Mouse (Mus musculus) embryonic facial prominence, embryonic 14.5 days (tissue): ENCODE measurements around the gene Trappc1. TPM values are rescaled to one million over a fixed set of nuclear protein-coding genes. Genes with fewer than 3 reads are reported as not detected.

Experiments used
- ATAC-seq: fragments of 200-750 bp; cut with Nextera tagmentation; 2 replicates; pipeline ENCODE4 v1.8.0; 2017; ENCODE audit warnings: low read depth, moderate number of reproducible peaks, moderate TSS enrichment
- DNase-seq: peaks from one replicate; pipeline ENCODE4 v3.0.0-alpha.2; 2015; ENCODE audit warnings: low spot score
- H3K27ac ChIP-seq: fragments of 300-500 bp; sonication (generic); replicated peaks from 2 replicates; pipeline ENCODE4 v1.5.1; 2014; ENCODE audit warnings: low read depth, mild to moderate bottlenecking, low read length, moderate library complexity
- H3K27me3 ChIP-seq: fragments of 300-500 bp; sonication (generic); replicated peaks from 2 replicates; pipeline ENCODE4 v1.6.1; 2014; ENCODE audit warnings: low read length; ENCODE audit not compliant: control insufficient read depth, insufficient read depth
- H3K36me3 ChIP-seq: fragments of 300-500 bp; sonication (generic); 2 replicates; pipeline ENCODE4 v1.6.1; 2014; ENCODE audit warnings: low read length, mixed read lengths; ENCODE audit not compliant: control insufficient read depth, insufficient read depth
- H3K4me1 ChIP-seq: fragments of 300-500 bp; sonication (generic); 2 replicates; pipeline ENCODE4 v1.6.1; 2014; ENCODE audit warnings: antibody characterized with exemption, low read length; ENCODE audit not compliant: control insufficient read depth, insufficient read depth
- H3K4me2 ChIP-seq: fragments of 300-500 bp; sonication (generic); 2 replicates; pipeline ENCODE4 v1.6.1; 2014; ENCODE audit warnings: low read depth, mild to moderate bottlenecking, low read length, moderate library complexity, mixed read lengths
- H3K4me3 ChIP-seq: fragments of 300-500 bp; sonication (generic); 2 replicates; pipeline ENCODE4 v1.5.1; 2014; ENCODE audit warnings: low read depth, mild to moderate bottlenecking, low read length
- H3K9ac ChIP-seq: fragments of 300-500 bp; sonication (generic); 2 replicates; pipeline ENCODE4 v1.6.1; 2014; ENCODE audit warnings: low read depth, mild to moderate bottlenecking, low read length, moderate library complexity, mixed read lengths
- H3K9me3 ChIP-seq: fragments of 300-500 bp; sonication (generic); 2 replicates; pipeline ENCODE4 v1.6.1; 2016; ENCODE audit warnings: low read length; ENCODE audit not compliant: control insufficient read depth
- WGBS: fragments of 180-500 bp; shearing (Covaris S2); extraction: QIAGEN DNeasy Blood & Tissue Kit; methylation state at CpG from one replicate; pipeline ENCODE4 v1.1.7; 2014; 5-methylcytosine and 5-hydroxymethylcytosine counted together
- polyA plus RNA-seq: library from polyadenylated mRNA; unstranded; fragments of >200 nt; fragmentation: Nextera tagmentation; extraction: Ambion mirVana; gene quantifications from 2 replicates; pipeline ENCODE4 v1.2.1, GENCODE M21; 2014

Gene Trappc1
- polyA plus RNA-seq, 1 experiment from 2014 or later, result 147 TPM

DNA sequence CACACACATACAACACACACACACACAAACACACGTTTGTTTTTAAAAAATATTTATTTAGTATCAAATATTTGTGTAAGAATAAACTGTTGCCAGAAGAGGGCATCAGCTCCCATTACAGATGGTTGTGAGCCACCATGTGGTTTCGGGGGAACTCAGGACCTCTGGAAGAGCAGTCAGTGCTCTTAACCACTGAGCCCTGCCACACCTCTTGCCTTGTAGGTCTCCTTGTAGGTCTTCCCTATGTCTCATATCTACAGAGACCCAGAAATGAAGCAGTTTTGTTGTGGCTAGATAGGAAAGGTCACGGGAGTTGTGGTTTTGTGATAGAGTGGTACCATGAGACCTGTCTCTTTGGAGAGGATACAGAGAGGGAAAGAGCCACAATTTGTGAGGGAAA lies 10.1 kb downstream of the Trappc1 start:
- WGBS, result 55% methylated on average over 3 of the region's 3 CpGs
- H3K36me3 ChIP-seq, result no peaks in the 10 kb centered on the region
- no peaks in the 10 kb centered on the region for H3K27me3 ChIP-seq
- H3K4me2 ChIP-seq, result no peak overlapping the region
- no peaks in the 10 kb centered on the region for H3K9me3 ChIP-seq
- ATAC-seq (no peak), DNase-seq (peak; percentile 10)
- peaks cover 17% of the 10 kb centered on the region for H3K4me1 ChIP-seq
- H3K9ac ChIP-seq, result no peak overlapping the region
- H3K4me3 ChIP-seq, result no peak overlapping the region
- H3K27ac ChIP-seq, result no peak overlapping the region

DNA sequence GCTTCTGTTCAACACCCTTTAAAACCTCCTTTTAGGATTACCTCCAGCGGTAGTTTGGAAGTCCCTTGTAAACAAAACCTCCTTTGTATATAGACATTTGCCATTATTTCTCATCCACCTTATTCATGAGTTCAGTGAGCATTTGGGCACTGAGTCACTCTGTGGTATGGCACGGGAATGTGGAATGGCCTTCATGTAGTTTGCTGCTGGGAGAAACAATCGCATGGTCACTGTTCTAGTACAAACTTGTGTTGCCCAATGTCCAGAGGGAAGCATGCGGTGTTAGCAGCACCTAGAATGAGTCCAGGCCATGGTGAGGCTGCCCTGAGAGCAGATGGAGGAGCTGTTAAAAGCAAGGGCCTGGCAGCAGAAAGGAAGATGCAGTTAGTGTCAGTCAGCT lies 11.0 kb downstream of the Trappc1 start:
- Histone ChIP-seq H3K27me3 (no peaks in the 10 kb centered on the region), H3K9ac (no peak overlapping the region; the same call in 1 of the 2 replicates), H3K36me3 (no peaks in the 10 kb centered on the region), H3K9me3 (no peaks in the 10 kb centered on the region), H3K27ac (no peak overlapping the region), H3K4me3 (no peak overlapping the region), H3K4me2 (no peak overlapping the region), H3K4me1 (peaks cover 17% of the 10 kb centered on the region)
- no peak for DNase-seq
- WGBS, result 67% methylated on average over 4 of the region's 4 CpGs
- ATAC-seq, result no peak

DNA sequence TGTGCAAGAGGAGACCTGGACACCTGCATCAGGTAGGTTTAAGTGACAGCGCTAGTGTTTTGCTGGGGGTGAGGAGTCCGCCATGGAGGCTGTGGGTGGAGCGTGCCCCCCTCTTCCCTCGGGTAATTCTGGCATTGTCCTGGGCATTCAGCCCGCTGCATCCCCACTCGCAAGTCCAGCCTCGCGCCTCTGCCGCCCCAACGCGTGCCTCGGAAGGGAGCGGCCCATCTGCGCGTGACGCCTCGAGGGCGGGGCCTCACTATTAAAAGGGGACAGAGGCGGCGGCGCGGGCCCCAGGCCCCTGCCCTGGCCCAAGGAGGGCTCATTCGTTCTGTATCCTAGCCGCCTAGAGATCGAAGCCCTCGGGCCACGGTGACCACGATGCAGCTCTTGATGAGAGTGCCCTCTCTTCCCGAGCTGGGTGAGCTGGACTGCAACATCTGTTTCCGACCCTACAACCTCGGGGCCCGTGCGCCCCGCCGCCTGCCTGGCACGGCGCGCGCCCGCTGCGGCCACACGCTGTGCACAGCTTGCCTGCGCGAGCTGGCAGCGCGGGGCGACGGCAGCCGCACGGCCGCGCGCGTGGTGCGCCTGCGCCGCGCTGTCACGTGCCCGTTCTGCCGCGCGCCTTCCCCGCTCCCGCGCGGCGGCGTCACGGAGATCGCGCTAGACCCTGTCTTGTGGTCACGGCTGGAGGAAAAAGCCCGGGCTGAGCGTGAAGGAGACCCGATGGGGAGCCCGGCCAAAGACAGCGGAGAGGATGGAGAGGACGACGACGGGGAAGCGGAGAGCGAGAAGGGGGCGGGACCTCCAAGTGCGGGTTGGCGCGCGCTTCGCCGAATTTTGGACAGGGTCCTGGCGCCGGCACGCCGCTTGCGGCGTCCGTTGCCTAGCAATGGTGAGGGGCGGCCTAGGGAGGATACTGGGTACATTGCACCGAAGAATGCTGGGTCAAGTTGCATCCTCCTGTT lies 16.7 kb downstream of the Trappc1 start, which contains the start of gene Rnf227:
Rnf227 (plus strand) TSS at position 301 of the 971 bp plus-strand sequence.
- peak; percentile 88 for DNase-seq
- peak within 1 kb of the TSS; percentile 81 for H3K27ac ChIP-seq
- peak; percentile 90 for ATAC-seq

DNA sequence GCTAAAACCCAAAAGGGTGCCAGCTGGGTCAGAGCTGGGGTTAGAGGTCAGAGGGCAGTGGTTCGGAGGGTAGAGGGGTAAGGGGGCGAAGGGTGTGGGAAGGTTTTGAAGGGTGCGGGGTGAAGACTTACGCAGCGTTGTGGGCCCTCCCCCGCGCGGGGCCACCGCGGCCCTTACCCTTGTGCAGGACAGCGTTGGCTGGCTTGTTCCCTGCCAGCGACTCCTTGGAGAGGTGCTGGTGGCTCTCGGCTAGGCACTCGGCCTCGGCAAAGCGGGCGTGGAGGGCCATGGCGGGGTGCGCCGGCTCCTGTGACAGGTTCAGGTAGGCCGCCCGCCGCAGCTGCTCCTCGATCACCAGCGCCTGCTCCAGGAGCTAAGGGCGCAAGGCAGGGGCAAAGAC lies 22.7 kb downstream of the Trappc1 start:
- ATAC-seq (no peak), DNase-seq (no peak)
- no peak overlapping the region for H3K27ac ChIP-seq
- 89% methylated on average over 18 of the region's 26 CpGs for WGBS
- peaks cover 91% of the 10 kb centered on the region for H3K36me3 ChIP-seq
- H3K4me2 ChIP-seq, result no peak overlapping the region
- H3K4me3 ChIP-seq, result no peak overlapping the region
- H3K9ac ChIP-seq, result no peak overlapping the region
- no peaks in the 10 kb centered on the region for H3K4me1 ChIP-seq
- H3K9me3 ChIP-seq, result no peaks in the 10 kb centered on the region
- no peaks in the 10 kb centered on the region for H3K27me3 ChIP-seq

More for the DNA sequence above, 16.7 kb downstream of the Trappc1 start, which contains the start of gene Rnf227:
- H3K4me3 ChIP-seq, result peak within 1 kb of the TSS; percentile 51
- no peaks in the 10 kb centered on the region for H3K9me3 ChIP-seq
- H3K27me3 ChIP-seq, result no peaks in the 10 kb centered on the region
- H3K4me2 ChIP-seq, result peak within 1 kb of the TSS; percentile 91
- H3K9ac ChIP-seq, result peak within 1 kb of the TSS; percentile 83
- peaks cover 31% of the 10 kb centered on the region for H3K36me3 ChIP-seq
- peaks cover 10% of the 10 kb centered on the region for H3K4me1 ChIP-seq
- 3% methylated on average over 36 of the region's 99 CpGs for WGBS

DNA sequence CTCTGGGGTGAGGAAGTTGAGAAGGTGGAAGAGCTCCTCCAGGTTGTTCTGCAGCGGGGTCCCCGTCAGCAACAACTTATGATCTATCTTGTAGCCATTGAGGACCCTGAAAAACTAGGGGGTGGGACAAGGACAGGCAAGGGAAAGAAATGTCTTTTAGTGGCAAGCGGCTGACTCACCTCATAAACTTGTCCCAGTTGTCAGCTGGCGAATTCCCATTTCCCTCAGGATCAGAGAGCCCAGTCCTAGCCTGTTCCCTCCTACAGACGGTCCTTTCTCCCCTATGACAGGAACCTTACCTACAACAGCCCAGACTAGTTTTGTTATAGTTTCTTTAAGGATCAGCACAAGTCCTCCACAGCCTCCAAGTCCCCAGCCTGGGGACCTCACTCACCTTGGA lies 32.8 kb downstream of the Trappc1 start:
- no peak for ATAC-seq
- H3K27ac ChIP-seq, result no peak overlapping the region
- no peaks in the 10 kb centered on the region for H3K27me3 ChIP-seq
- no peak overlapping the region for H3K9ac ChIP-seq
- DNase-seq, result no peak
- no peaks in the 10 kb centered on the region for H3K9me3 ChIP-seq
- 89% methylated on average over 5 of the region's 5 CpGs for WGBS
- no peak overlapping the region for H3K4me2 ChIP-seq
- H3K36me3 ChIP-seq, result peaks cover 100% of the 10 kb centered on the region
- H3K4me3 ChIP-seq, result no peak overlapping the region
- no peaks in the 10 kb centered on the region for H3K4me1 ChIP-seq

- H3K36me3 ChIP-seq, result peaks cover 97% of the 10 kb centered on the region
- ATAC-seq, result 0 out of 2 replicates have a peak, but pooled peaks have one; percentile 12
- WGBS, result 85% methylated on average over 12 of the region's 12 CpGs
- no peaks in the 10 kb centered on the region for H3K9me3 ChIP-seq
- no peak for DNase-seq
- H3K4me2 ChIP-seq, result no peak overlapping the region
- no peaks in the 10 kb centered on the region for H3K4me1 ChIP-seq
- H3K27ac ChIP-seq, result no peak overlapping the region
- H3K27me3 ChIP-seq, result no peaks in the 10 kb centered on the region
- no peak overlapping the region for H3K9ac ChIP-seq
- no peak overlapping the region for H3K4me3 ChIP-seq
Measured at GRCm38 (mm10) chr11:69357690-69358089, 33.9 kb downstream of the Trappc1 start.

DNA sequence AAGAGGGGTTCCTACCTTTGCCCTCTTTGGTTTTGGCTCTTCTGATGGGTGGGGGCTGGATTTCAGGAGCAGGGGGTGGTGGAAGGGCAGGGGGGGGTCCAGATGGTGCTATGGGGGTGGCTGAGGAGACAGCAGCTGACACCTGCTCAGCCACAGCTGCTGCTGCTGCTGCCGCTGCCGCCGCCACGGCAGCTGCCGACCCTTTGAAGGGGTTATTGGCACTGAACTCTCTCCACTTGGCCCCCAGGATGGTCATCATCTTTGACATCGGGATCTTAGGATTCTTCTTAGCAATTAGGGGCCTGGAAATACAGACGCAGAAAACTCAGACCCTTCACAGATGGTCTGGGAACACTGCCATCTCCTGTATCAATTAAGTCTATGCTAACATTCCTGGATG lies 38.2 kb downstream of the Trappc1 start:
- Histone ChIP-seq H3K4me1 (peaks cover 19% of the 10 kb centered on the region), H3K27ac (no peak overlapping the region), H3K9ac (no peak overlapping the region), H3K27me3 (no peaks in the 10 kb centered on the region), H3K9me3 (no peaks in the 10 kb centered on the region), H3K4me3 (no peak overlapping the region), H3K4me2 (no peak overlapping the region), H3K36me3 (peaks cover 72% of the 10 kb centered on the region)
- 37% methylated on average over 7 of the region's 7 CpGs for WGBS
- no peak for ATAC-seq
- DNase-seq, result peak; percentile 59

- Histone ChIP-seq H3K4me3 (no peak overlapping the region), H3K4me2 (no peak overlapping the region), H3K4me1 (peaks cover 19% of the 10 kb centered on the region), H3K36me3 (peaks cover 68% of the 10 kb centered on the region), H3K27me3 (no peaks in the 10 kb centered on the region), H3K9me3 (no peaks in the 10 kb centered on the region), H3K9ac (no peak overlapping the region), H3K27ac (no peak overlapping the region)
- ATAC-seq (no peak), DNase-seq (peak; percentile 71)
- 35% methylated on average over 2 of the region's 2 CpGs for WGBS
Measured at GRCm38 (mm10) chr11:69362479-69362878, 38.7 kb downstream of the Trappc1 start.
